Mouse (Mus musculus) adrenal gland, postnatal 10 days (tissue): Measurements from ENCODE around the gene Med12. TPM values are rescaled to one million over a fixed set of nuclear protein-coding genes. Genes with fewer than 3 reads are reported as not detected.
"Not testable (repeated sequence)": the region's sequence is repeated elsewhere in the genome, so short reads cannot be mapped to it uniquely, and the experiment has no call there.

Experiments
- DNase-seq: peaks from one replicate; pipeline ENCODE4 v3.0.0; 2021; ENCODE audit warnings: mixed read lengths
- total RNA-seq, 2 experiments: library from RNA; stranded (reverse); gene quantifications; 2 replicates each; pipeline ENCODE4 v1.2.3; 2021

Gene Med12
- total RNA-seq, 2 experiments from 2014 or later, result 34.0 to 44.9 TPM

DNA sequence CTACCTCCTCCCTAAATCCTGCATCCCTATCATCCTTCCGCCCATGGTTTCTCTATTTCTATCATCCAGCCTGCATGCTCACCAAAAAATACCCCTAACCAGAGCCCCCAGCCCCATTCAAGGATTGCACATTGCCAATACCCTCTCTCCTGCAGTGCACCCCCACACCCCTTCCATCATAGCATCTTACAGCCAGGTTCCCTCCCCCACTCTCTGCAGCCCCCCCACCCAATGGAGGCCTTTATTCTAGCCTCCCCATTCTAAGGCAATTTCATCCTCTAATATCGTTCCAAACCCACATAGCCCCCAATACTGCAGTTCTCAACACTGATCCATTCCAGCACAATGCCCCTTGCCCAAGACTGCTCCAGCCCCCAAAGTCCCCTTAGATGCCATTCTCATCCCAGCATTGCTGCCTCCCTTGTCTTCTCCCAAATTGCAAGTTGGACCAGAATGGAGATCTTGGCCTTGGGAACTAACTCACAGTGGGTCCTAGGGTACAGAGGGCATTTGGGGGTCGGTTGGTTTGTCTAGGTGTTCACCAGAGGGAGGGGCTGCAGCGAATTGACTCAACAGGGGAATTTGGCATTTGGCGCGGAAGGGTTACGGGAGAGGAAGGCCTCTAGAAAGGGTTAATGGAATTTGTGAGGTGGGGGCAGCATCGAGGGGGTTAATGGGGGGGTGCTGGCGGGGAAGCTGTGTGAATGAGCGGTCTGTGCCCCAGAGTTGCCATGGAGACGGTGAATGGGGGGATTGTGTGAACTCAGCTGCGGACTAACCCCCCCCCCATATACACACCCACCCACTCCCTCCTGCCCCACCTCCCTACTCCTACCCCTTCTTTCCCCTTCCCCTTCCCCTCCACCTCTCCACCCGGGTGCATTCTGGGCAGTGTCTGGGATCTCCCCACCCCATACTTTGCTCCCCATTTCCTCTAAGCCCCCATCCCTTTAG lies 25.9 kb downstream of the Med12 start:
- no peak for DNase-seq

DNA sequence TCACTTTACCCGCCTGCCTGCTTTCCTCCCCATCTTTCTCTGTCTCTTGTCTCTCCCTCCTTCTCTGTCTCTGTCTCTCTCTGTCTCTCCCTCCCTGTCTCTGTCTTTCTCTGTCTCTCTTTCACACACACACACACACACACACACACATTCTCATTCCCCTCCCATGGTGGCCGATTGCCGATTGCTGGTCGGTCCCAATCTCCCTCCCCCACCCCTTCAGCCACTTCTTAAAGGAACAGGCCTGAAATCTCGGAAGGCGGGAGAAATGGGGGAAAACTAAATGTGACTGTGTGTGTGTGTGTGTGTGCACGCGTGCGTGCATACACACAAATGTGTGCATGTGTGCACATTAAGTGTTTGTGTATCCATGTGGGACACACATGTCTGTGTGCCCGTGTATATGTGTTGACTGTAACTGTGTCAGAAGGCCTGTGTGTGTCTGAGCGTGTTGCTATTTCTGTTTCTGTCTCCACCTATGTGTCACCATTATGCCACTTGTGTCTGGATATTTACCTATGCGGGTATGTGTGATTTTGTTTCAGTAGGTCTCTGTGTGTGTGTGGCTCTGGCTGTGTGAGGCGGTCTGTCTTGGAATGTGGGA lies 26.7 kb downstream of the Med12 start:
- peak; percentile 27 for DNase-seq

DNA sequence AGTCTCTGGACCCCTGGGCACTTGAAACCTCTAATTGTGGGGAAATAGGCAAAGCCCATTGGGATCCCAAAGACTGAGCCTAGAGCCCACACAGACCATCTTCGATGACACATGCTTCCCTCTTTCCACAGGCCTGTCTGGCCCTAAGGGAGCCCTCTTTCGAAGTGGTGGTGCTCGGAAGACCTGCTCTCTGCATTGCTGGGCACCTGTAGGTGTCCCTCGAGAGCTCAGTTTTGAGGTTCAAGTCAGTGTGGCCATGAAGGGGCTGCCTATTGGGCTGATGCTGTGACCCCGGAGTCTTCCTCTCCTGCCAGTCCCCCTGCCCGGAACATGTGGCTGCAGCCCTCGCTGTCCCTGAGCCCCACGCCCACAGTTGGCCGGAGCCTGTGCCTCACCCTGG lies 27.8 kb downstream of the Med12 start:
- no peak for DNase-seq

DNA sequence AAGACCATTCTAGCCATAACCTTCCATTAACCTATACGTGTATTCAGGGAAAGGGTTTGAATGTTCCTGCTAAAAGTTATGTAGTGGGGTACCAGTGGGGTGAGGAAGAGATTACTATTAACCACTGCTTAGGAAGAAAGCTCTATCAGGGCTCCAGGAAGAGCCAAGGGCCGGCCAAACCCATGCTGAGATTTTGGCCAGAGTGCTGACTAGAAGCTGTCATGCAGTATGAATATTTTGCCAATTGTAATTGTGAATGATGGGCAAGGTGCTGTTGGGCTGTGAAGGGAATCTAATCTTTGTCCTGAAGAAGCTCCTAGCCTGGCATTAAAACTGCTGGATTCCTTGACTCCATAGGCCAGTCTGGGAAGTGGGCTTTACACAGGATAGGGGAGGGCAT lies 30.8 kb downstream of the Med12 start:
- no peak for DNase-seq

DNA sequence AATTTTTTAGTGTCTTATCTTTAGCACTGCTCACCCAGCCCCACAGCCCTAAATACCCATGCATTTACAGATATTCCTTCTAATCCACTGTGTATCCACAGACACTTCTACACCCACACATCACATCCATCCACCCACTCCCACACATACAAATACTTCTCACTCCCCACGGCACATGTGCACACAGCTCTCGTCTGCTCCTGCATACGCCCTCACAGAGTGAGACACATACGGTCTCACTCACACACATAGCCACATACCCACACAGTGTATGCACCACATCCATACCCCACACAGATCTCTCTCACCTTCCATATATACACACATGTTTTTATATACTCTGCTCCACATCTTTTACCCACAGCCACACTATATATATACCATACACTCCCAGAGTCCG lies 35.5 kb downstream of the Med12 start:
- DNase-seq, result no peak

DNA sequence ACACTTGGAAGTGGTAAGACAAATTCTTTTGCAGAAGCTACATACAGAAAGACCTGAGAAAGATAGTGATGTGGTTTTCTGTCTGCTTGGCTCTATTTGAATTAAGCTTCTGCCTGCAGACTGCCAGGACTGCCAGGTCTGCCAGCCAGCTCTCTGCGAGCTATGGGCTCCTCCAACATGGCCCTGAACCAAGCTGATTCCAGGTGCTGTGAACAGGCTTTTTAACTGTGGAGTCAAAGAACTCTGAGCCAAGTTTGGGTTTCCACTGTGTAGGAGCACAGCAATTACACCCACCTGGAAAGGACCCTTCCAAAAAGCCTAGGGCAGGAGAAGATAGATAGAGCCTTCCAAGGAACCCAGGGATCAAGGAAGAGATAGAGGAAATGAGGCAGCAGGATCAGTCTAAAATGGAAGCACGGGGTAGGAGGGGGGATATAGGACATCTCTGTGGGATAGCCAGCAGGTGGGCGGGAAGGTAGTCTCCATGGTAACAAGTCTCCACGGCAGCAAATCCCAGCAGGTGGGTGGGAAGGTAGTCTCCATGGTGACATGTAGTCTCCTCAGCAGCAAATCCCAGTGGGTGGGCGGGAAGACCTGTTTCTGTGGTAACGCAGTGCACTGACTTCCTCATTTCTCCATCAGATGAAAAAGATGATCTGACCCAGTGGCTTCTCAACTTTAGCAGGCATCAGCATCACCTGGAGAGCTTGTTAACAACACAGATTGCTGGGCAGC lies 40.0 kb downstream of the Med12 start:
- DNase-seq, result no peak

DNA sequence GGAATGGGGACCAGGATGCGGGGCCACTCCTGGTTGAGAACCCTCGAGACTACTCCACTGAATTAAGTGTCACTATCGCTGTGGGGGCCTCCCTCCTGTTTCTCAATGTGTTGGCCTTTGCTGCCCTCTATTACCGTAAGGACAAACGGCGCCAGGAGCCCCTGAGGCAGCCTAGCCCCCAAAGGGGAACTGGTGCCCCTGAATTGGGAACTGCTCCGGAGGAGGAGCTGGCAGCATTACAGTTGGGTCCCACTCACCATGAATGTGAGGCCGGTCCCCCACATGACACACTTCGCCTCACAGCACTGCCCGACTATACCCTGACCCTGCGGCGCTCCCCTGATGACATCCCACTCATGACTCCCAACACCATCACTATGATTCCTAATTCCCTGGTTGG lies 45.9 kb downstream of the Med12 start:
- no peak for DNase-seq

DNA sequence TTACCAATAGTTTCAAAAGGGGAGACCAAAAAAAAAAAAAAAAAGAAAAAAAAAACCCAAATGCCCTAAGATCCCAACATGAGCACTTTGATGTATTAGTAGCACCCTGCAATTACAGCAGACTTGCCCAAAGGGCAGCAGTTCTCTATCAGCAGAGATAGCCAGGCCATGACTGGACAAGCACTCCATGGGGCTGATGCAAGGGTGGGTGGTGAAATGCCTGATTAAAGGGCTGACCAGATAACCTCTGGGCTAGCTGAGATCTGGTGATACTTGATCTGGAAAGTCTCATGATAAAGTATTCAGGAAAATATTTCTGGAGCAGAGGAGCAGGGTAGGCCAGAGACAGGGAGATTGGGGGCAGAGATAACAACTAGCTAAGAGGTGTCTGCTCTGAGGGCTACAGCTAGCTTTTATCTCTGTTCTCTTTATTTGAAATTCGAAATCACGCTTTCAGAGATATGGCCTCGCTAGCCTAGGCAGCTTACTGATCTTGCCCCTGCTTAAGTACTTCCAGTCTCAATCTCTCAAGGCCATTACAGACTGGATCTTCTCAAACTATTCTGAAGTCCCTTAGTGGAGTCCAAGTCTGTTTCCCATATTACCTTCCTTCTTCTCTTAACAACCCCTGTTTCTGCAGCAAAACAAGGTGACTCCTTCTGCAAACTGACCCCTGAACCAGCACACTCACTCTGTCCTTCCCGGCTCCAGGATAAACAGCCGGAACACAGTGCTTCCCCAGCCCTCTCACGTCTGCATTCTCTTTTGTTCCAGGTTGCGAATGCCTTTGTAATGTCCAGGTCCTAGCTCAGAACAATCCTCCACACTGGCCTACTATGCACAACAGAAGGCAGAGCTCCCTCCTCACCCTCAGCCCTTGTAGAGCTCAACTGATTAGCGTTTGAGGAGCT lies 52.4 kb downstream of the Med12 start:
- no peak for DNase-seq

DNA sequence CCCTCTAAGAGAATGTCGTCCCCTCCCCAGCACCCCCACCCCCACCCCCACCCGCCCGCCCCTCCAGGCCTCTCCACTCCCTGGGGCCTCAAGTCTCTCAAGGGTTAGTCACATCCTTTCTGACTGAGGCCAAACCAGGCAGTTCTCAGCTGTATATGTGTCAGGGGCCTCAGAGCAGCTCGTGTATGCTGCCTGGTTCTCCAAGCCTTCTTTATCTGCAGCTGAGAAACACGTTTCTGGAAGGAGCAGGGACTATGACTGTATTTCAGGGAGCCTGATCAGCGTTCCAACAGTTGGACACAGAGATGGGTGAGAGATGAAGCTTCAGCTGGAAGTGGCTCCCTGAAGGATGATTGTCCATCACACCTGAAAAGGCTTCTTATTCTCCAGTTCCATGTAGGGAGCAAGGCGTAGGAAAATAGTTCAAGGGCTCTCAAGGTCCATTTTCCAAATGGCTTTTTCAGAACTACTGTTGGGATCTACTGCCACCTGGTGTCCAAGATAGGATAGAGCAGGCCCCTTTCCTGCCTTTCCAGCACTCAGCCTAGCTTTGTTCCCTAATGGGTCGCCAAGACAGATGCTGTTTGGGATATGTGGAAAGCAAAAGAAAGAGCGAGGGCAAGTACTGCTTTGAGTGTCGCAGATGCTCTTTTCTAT lies 55.7 kb downstream of the Med12 start:
- DNase-seq, result peak; percentile 72

DNA sequence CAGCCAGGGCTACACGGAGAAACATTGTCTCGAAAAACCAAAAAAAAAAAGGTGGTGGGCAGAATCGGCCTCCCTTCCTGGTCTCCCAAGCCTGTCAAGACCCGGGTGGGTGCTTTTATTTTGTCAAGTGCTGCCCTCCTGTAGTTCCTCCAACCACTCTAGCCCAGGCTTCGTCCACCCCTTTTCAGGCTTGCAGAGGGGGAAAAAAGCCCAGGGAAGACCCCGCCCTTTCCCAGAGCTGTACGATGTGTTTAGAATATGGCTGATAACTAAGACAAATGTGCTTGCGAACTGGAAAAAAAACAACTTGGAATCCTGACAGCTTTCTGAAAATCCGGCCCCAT lies 58.2 kb downstream of the Med12 start:
- DNase-seq, result no peak

DNA sequence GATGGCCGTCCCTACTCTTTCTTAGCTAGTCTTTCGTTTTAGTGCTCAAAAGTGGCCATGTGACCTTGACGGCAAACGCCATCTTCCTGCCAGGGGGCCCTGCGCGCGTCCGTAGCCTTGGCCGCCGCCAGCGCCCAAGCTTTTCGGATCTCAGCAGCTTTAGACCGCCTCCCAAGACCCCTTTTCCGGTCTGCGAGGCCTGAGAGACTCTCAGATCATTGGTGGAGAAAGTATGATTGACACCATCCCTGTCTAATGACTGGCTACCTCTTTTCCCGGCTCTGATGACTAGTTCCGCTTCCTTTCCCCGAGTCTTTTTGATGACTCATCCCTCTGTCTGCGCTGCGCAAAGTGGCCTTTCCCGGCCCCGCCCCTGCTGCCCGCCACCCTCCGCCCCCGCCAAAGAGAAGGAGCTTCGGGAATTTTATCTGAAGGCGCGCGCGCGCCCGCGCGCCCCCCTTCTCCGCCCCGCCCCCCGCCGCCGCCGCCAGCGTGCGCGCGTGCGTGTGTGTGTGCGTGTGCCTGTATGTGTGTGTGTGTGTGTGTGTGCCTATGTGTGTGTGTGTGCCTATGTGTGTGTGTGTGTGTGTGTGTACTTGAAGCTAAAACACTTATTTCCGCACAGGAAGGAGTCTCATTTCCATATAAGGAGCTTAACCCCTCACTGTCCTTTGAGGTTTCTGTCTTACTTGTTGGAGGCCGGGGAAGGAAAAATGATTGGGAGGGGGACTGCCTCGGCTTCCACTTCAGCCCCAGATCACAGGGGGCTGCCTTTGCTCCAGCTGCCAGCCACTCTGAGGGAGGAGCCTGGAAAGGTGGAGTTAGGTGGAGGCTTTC lies 58.8 kb downstream of the Med12 start:
- peak; percentile 84 for DNase-seq

DNA sequence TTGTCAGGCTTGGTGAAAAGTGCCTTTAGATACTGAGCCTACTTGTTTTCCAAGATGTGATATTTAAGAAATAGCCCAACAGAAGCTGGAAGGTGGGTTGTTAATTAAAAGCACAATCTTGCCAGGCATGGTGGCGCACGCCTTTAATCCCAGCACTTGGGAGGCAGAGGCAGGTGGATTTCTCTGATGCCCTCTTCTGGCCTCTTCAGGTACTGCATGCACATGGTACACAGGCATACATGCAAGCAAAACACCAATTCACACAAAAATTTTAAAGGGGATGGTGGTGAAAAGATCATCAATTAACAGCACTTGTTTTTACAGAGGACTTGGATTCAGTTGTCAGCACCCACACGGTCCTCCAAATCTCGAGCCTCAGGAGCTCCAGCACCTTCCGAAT lies 60.8 kb downstream of the Med12 start:
- DNase-seq, result peak; percentile 6

DNA sequence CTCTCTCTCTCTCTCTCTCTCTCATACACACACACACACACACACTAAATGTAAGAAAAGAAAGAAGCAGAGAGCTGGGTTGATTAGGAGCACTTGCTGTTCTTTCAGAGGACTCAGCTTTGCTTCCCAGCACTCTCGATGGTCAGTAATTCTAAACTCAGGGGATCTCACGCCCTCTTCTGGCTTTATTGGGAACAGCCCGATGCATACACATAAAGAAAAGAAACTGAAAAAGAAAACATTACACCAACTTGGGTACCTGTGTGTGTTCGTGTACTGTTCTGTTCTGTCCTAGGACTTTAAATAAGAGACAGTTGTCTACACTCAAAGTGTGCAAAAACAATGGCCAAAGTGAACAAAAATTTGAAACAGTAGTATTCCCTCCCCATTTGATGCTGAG lies 64.8 kb downstream of the Med12 start:
- DNase-seq, result no peak

DNA sequence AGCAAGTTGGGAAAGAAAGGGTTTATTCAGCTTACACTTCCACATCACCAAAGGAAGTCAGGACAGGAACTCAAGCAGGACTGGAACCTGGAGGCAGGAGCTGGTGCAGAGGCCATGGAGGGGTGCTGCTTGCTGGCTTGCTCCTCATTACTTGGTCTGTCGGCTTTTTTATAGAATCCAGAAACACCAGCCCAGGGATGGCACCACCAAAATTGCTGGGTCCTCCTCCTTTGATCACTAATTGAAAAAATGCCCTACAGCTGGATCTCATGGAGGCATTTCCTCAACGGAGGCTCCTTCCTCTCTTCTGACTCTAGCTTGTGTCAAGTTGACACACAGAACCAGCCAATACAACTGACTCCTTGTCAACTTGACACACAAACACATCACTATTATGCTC lies 69.0 kb downstream of the Med12 start:
- DNase-seq, result not testable (repeated sequence)

DNA sequence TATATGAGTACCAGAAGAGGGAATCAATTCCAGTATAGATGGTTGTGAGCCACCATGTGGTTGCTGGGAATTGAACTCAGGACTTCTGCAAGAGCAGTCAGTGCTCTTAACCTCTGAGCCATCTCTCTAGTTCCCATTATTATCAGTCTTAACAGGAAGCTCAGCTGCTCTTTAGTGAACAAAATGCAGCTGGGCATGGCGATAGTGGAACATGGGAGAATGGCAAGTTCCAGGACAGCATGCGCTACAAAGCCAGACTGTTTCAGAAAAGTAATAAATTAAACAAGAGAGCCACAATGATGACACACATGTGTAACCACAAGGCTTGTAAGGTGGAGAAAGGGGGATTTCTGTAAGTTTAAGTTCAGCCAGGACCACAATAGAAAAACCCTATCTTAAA lies 71.6 kb downstream of the Med12 start:
- DNase-seq, result no peak

DNA sequence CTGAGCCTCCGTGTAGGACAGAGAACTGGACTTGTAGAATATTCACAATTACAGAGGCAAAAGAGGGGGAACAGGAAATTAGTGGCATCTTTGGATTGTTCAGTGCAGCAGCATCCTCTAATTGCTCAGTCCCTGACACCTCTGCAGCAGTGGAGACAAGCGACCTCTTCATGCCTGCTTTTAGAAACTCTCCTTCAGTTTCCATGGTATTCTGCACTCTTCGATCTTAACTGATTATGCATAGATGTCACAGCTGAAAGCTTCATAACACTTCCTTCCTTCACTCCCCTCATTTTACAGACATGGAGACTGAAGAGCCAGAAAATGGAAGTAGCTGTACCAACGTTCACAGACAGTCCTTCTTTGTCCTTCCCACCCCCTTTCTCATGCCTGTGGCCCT lies 72.6 kb downstream of the Med12 start:
- no peak for DNase-seq
